Mouse (Mus musculus): ENCODE measurements around the gene Lrrc56.

DNA sequence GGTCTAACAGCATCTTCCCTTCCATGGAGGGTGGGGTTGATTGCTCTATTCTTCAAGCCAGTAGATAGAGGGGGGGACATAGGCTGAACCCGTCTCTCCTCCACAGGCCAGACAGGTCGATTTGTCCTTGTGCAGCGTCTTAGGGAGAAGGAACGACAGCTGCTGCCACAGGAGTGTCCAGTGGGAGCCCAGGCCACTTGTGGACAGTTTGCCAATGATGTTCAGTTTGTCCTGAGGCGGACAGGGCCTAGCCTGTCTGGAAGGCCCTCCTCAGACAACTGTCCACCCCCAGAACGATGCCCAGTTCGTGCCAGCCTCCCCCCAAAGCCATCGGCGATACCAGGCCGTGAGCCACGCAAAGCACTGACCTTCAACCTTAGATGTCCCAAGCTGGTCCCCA, 22.9 kb downstream of the Lrrc56 start:
- no peak for TF ChIP-seq CTCF (conservative IDR thresholded peaks at IDR 0.05; ENCODE audit: low read length)
- TF ChIP-seq NANOG (IDR thresholded peaks at IDR 0.05; ENCODE audit: borderline replicate concordance, low read length), result no peak
- no peak for TF ChIP-seq POU5F1 (IDR thresholded peaks at IDR 0.05; ENCODE audit: borderline replicate concordance, low read length)
